Mouse (Mus musculus): Measurements from ENCODE around the gene Vps53. TPM values are rescaled to one million over a fixed set of nuclear protein-coding genes. Genes with fewer than 3 reads are reported as not detected.
A peak's percentile ranks its signal among the peaks of the same experiment; 100 is the strongest.

Gene Vps53
- polyA plus RNA-seq, 1 experiment from 2014 or later, result 36.9 TPM

GRCm38 (mm10) chr11:76201761-76202674, 22.6 kb upstream of the Vps53 start:
- Histone ChIP-seq H3K9me3 (no peaks in the 10 kb centered on the region), H3K27ac (peak overlapping the region; percentile 73), H3K36me3 (peaks cover 18% of the 10 kb centered on the region), H3K4me3 (peak overlapping the region; percentile 92), H3K4me2 (peak overlapping the region; percentile 85), H3K9ac (peak overlapping the region; percentile 91), H3K4me1 (peaks cover 22% of the 10 kb centered on the region), H3K27me3 (peaks cover 3% of the 10 kb centered on the region; the same call in 1 of the 2 replicates)
- peak; percentile 99 for ATAC-seq (ENCODE audit: borderline replicate concordance, extremely low read depth, low FRiP score, low TSS enrichment)
- under 1% methylated on average over 83 of the region's 90 CpGs for WGBS

- ATAC-seq (ENCODE audit: borderline replicate concordance, extremely low read depth, low FRiP score, low TSS enrichment), result no peak
- Histone ChIP-seq H3K27ac (no peak overlapping the region), H3K4me2 (no peak overlapping the region; the same call in 1 of the 2 replicates), H3K36me3 (no peaks in the 10 kb centered on the region), H3K27me3 (peaks cover 3% of the 10 kb centered on the region; the same call in 1 of the 2 replicates), H3K9me3 (no peaks in the 10 kb centered on the region), H3K4me3 (no peak overlapping the region), H3K4me1 (peaks cover 12% of the 10 kb centered on the region; the same call in 1 of the 2 replicates), H3K9ac (no peak overlapping the region)
- WGBS, result 28% methylated on average over 8 of the region's 8 CpGs
Measured at GRCm38 (mm10) chr11:76196977-76197469, 17.6 kb upstream of the Vps53 start.

- no peak overlapping the region for H3K27ac ChIP-seq
- H3K4me1 ChIP-seq, result peaks cover 9% of the 10 kb centered on the region; the same call in 1 of the 2 replicates
- no peaks in the 10 kb centered on the region for H3K9me3 ChIP-seq
- H3K4me3 ChIP-seq, result no peak overlapping the region
- H3K4me2 ChIP-seq, result no peak overlapping the region
- peaks cover 3% of the 10 kb centered on the region; the same call in 1 of the 2 replicates for H3K27me3 ChIP-seq
- no peak overlapping the region for H3K9ac ChIP-seq
- ATAC-seq (ENCODE audit: borderline replicate concordance, extremely low read depth, low FRiP score, low TSS enrichment), result no peak
- 47% methylated on average over 8 of the region's 8 CpGs for WGBS
- no peaks in the 10 kb centered on the region for H3K36me3 ChIP-seq
Measured at GRCm38 (mm10) chr11:76196275-76196976, 17.0 kb upstream of the Vps53 start.

GRCm38 (mm10) chr11:76186908-76187307, 7.5 kb upstream of the Vps53 start:
- Histone ChIP-seq H3K4me2 (no peak overlapping the region), H3K9me3 (no peaks in the 10 kb centered on the region), H3K27ac (no peak overlapping the region), H3K4me1 (no peaks in the 10 kb centered on the region), H3K36me3 (no peaks in the 10 kb centered on the region), H3K4me3 (no peak overlapping the region), H3K27me3 (no peaks in the 10 kb centered on the region), H3K9ac (no peak overlapping the region)
- 77% methylated on average over 6 of the region's 6 CpGs for WGBS
- no peak for ATAC-seq (ENCODE audit: borderline replicate concordance, extremely low read depth, low FRiP score, low TSS enrichment)

GRCm38 (mm10) chr11:76183745-76184144, 4.3 kb upstream of the Vps53 start:
- H3K36me3 ChIP-seq, result no peaks in the 10 kb centered on the region
- 77% methylated on average over 4 of the region's 4 CpGs for WGBS
- H3K4me2 ChIP-seq, result no peak overlapping the region
- no peaks in the 10 kb centered on the region for H3K27me3 ChIP-seq
- no peak overlapping the region for H3K4me3 ChIP-seq
- ATAC-seq (ENCODE audit: borderline replicate concordance, extremely low read depth, low FRiP score, low TSS enrichment), result no peak
- H3K9ac ChIP-seq, result no peak overlapping the region
- no peak overlapping the region; the same call in 1 of the 2 replicates for H3K27ac ChIP-seq
- peaks cover 6% of the 10 kb centered on the region for H3K4me1 ChIP-seq
- H3K9me3 ChIP-seq, result no peaks in the 10 kb centered on the region

GRCm38 (mm10) chr11:76180146-76180540, 696 bp upstream of the Vps53 start:
- no peaks in the 10 kb centered on the region for H3K27me3 ChIP-seq
- H3K4me3 ChIP-seq, result peak overlapping the region; percentile 94
- H3K27ac ChIP-seq, result peak overlapping the region; percentile 71; the same call in 1 of the 2 replicates
- H3K36me3 ChIP-seq, result no peaks in the 10 kb centered on the region
- H3K9ac ChIP-seq, result peak overlapping the region; percentile 77
- peak overlapping the region; percentile 96 for H3K4me2 ChIP-seq
- no peak; the same call in 1 of the 2 replicates for ATAC-seq (ENCODE audit: borderline replicate concordance, extremely low read depth, low FRiP score, low TSS enrichment)
- H3K9me3 ChIP-seq, result no peaks in the 10 kb centered on the region
- WGBS, result 13% methylated on average over 7 of the region's 7 CpGs
- peaks cover 13% of the 10 kb centered on the region for H3K4me1 ChIP-seq

- peak; percentile 73 for ATAC-seq (ENCODE audit: borderline replicate concordance, extremely low read depth, low FRiP score, low TSS enrichment)
- Histone ChIP-seq H3K9ac (peak overlapping the region; percentile 77), H3K27ac (peak overlapping the region; percentile 71), H3K4me3 (peak overlapping the region; percentile 94), H3K36me3 (peaks cover under 1% of the 10 kb centered on the region; the same call in 1 of the 2 replicates), H3K27me3 (no peaks in the 10 kb centered on the region), H3K4me2 (peak overlapping the region; percentile 96), H3K4me1 (peaks cover 13% of the 10 kb centered on the region), H3K9me3 (no peaks in the 10 kb centered on the region)
- 2% methylated on average over 28 of the region's 28 CpGs for WGBS
Measured at GRCm38 (mm10) chr11:76178726-76179494, 537 bp downstream of the Vps53 start.

- H3K27me3 ChIP-seq, result no peaks in the 10 kb centered on the region
- H3K27ac ChIP-seq, result no peak overlapping the region
- no peak overlapping the region for H3K4me3 ChIP-seq
- H3K9ac ChIP-seq, result no peak overlapping the region
- ATAC-seq (ENCODE audit: borderline replicate concordance, extremely low read depth, low FRiP score, low TSS enrichment), result no peak
- H3K4me2 ChIP-seq, result no peak overlapping the region
- no peaks in the 10 kb centered on the region for H3K9me3 ChIP-seq
- 63% methylated on average over 5 of the region's 5 CpGs for WGBS
- H3K4me1 ChIP-seq, result peaks cover 9% of the 10 kb centered on the region; the same call in 1 of the 2 replicates
- H3K36me3 ChIP-seq, result peaks cover 10% of the 10 kb centered on the region
Measured at GRCm38 (mm10) chr11:76170207-76170606, 9.2 kb downstream of the Vps53 start.

GRCm38 (mm10) chr11:76168976-76169375, 10.5 kb downstream of the Vps53 start:
- H3K4me3 ChIP-seq, result no peak overlapping the region
- no peak overlapping the region for H3K4me2 ChIP-seq
- no peaks in the 10 kb centered on the region for H3K9me3 ChIP-seq
- no peak overlapping the region for H3K27ac ChIP-seq
- peaks cover 10% of the 10 kb centered on the region for H3K36me3 ChIP-seq
- H3K4me1 ChIP-seq, result peaks cover 9% of the 10 kb centered on the region; the same call in 1 of the 2 replicates
- ATAC-seq (ENCODE audit: borderline replicate concordance, extremely low read depth, low FRiP score, low TSS enrichment), result no peak
- H3K27me3 ChIP-seq, result no peaks in the 10 kb centered on the region
- WGBS, result 81% methylated on average over 3 of the region's 3 CpGs
- no peak overlapping the region for H3K9ac ChIP-seq

- no peak overlapping the region for H3K9ac ChIP-seq
- no peak overlapping the region; the same call in 1 of the 2 replicates for H3K27ac ChIP-seq
- no peaks in the 10 kb centered on the region for H3K27me3 ChIP-seq
- peak; percentile 57; the same call in 1 of the 2 replicates for ATAC-seq (ENCODE audit: borderline replicate concordance, extremely low read depth, low FRiP score, low TSS enrichment)
- no peak overlapping the region for H3K4me3 ChIP-seq
- H3K4me1 ChIP-seq, result peaks cover 9% of the 10 kb centered on the region; the same call in 1 of the 2 replicates
- no peaks in the 10 kb centered on the region for H3K9me3 ChIP-seq
- no peak overlapping the region for H3K4me2 ChIP-seq
- 12% methylated on average over 5 of the region's 5 CpGs for WGBS
- H3K36me3 ChIP-seq, result peaks cover 8% of the 10 kb centered on the region
Measured at GRCm38 (mm10) chr11:76167079-76167765, 12.2 kb downstream of the Vps53 start.

All from lung, embryonic 15.5 days (tissue).